8 mouse cellular contexts compared by ENCODE assay signal in the genomic region with DNA sequence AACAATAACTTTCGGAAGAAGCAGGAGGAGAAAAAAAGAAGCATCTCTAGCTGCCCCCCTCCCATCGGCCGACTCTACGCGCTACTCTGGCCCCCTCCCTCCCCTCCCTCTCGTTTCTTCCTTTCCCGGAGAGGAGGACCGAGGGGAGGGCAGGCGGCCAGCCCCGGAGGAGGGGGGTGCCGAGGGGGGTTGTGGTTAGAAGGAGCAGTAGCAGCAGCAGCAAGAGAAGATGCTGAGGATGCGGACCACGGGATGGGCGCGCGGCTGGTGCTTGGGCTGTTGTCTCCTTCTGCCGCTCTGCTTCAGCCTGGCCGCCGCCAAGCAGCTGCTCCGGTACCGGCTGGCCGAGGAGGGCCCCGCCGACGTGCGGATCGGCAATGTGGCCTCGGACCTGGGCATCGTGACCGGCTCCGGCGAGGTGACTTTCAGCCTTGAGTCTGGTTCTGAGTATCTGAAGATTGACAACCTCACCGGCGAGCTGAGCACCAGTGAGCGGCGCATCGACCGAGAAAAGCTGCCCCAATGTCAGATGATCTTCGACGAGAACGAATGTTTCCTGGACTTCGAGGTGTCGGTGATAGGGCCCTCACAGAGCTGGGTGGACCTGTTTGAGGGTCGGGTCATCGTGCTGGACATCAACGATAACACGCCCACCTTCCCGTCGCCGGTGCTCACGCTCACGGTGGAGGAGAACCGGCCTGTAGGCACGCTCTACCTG. TPM values are rescaled to one million over a fixed set of nuclear protein-coding genes. Genes with fewer than 3 reads are reported as not detected.
DNase-seq lines count a peak whose midpoint lies in the region; ATAC-seq and TF ChIP-seq lines count a peak whose summit lies in the region.

No protein-coding gene starts in this region.

- TF ChIP-seq POLR2A in myocyte (IDR thresholded peaks at IDR 0.05; ENCODE audit: insufficient read length, low read depth), result peak; percentile 53
- TF ChIP-seq POLR2A in thymus, adult 2 months (IDR thresholded peaks at IDR 0.05; ENCODE audit: control insufficient read depth, extremely low read depth, insufficient read depth, low read length, poor library complexity), result no peak

- H3K36me3 ChIP-seq in intestine, embryonic 14.5 days (ENCODE audit: control insufficient read depth, insufficient read depth, low read length), result no peaks in the 10 kb centered on the region
- H3K36me3 ChIP-seq in limb, embryonic 12.5 days, result no peaks in the 10 kb centered on the region
- H3K36me3 ChIP-seq in myocyte (ENCODE audit: control insufficient read depth, insufficient read depth), result no peaks in the 10 kb centered on the region
- no peaks in the 10 kb centered on the region for H3K36me3 ChIP-seq in thymus, adult 2 months (ENCODE audit: control insufficient read depth, insufficient read depth, low read length)

- DNase-seq in adrenal gland, adult 2 months, result peak; percentile 10
- no peak for DNase-seq in adrenal gland, adult 8-10 months
- peak; percentile 70 to 73 for DNase-seq in cerebellum, postnatal 14 days
- DNase-seq in gastrocnemius, adult 18-20 months (ENCODE audit: low spot score), result peak; percentile 25
- peak; percentile 82 for DNase-seq in intestine, embryonic 14.5 days (ENCODE audit: low spot score)
- DNase-seq in thymus, adult 2 months, result peak; percentile 8

- peak overlapping the region; percentile 50 for H3ac ChIP-seq in myocyte (ENCODE audit: control insufficient read depth, insufficient read length)

- H3K4me2 ChIP-seq in intestine, embryonic 14.5 days (ENCODE audit: low read length), result peak overlapping the region; percentile 95
- peak overlapping the region; percentile 91 for H3K4me2 ChIP-seq in limb, embryonic 12.5 days
- peak overlapping the region; percentile 83 for H3K4me2 ChIP-seq in myocyte (ENCODE audit: low read depth)

- peaks cover 17% of the 10 kb centered on the region for H3K4me1 ChIP-seq in intestine, embryonic 14.5 days (replicated peaks; ENCODE audit: control insufficient read depth, insufficient read depth, low read length)
- peaks cover 15% of the 10 kb centered on the region; the same call in 1 of the 2 replicates for H3K4me1 ChIP-seq in limb, embryonic 12.5 days (replicated peaks)
- peaks cover 45% of the 10 kb centered on the region for H3K4me1 ChIP-seq in thymus, adult 2 months (replicated peaks; ENCODE audit: control insufficient read depth, insufficient read depth, low read length)

- no peaks in the 10 kb centered on the region; the same call in 1 of the 2 replicates for H3K27me3 ChIP-seq in intestine, embryonic 14.5 days (replicated peaks; ENCODE audit: control insufficient read depth, insufficient read depth, low read length)
- peaks cover 28% of the 10 kb centered on the region for H3K27me3 ChIP-seq in limb, embryonic 12.5 days
- H3K27me3 ChIP-seq in myocyte (ENCODE audit: control insufficient read depth, insufficient read depth, insufficient read length), result no peaks in the 10 kb centered on the region
- peaks cover 16% of the 10 kb centered on the region for H3K27me3 ChIP-seq in thymus, adult 2 months (ENCODE audit: control insufficient read depth, insufficient read depth, low read length)

- H3K79me2 ChIP-seq in myocyte (ENCODE audit: control insufficient read depth, insufficient read depth), result peaks cover 43% of the 10 kb centered on the region

- peak overlapping the region; percentile 59 for H3K4me3 ChIP-seq in intestine, embryonic 14.5 days (ENCODE audit: low read depth, low read length)
- H3K4me3 ChIP-seq in limb, embryonic 12.5 days (replicated peaks), result peak overlapping the region; percentile 65
- peak overlapping the region; percentile 83 for H3K4me3 ChIP-seq in myocyte
- peak overlapping the region; percentile 57 for H3K4me3 ChIP-seq in thymus, adult 2 months (ENCODE audit: control insufficient read depth, insufficient read depth, low read length)

- no peak for TF ChIP-seq CTCF in thymus, adult 2 months (IDR thresholded peaks at IDR 0.05; ENCODE audit: borderline replicate concordance, control insufficient read depth, extremely low read depth, insufficient read depth, low read length, poor library complexity)

- no peak for ATAC-seq in intestine, embryonic 14.5 days (replicated peaks; ENCODE audit: low FRiP score, low TSS enrichment, low read depth)
- no peak for ATAC-seq in limb, embryonic 12.5 days (ENCODE audit: insufficient number of reproducible peaks, insufficient read depth, low FRiP score, low TSS enrichment, low read depth)

- no peaks in the 10 kb centered on the region for H3K9me3 ChIP-seq in intestine, embryonic 14.5 days (ENCODE audit: control insufficient read depth, low read length)
- no peaks in the 10 kb centered on the region for H3K9me3 ChIP-seq in limb, embryonic 12.5 days

- H3K27ac ChIP-seq in intestine, embryonic 14.5 days (ENCODE audit: low read depth), result peak overlapping the region; percentile 96
- H3K27ac ChIP-seq in limb, embryonic 12.5 days, result peak overlapping the region; percentile 7; the same call in 1 of the 2 replicates
- H3K27ac ChIP-seq in thymus, adult 2 months (ENCODE audit: control insufficient read depth, insufficient read depth, low read length), result no peak overlapping the region

- H3K9ac ChIP-seq in intestine, embryonic 14.5 days (ENCODE audit: low read length), result peak overlapping the region; percentile 67
- H3K9ac ChIP-seq in limb, embryonic 12.5 days (replicated peaks), result peak overlapping the region; percentile 73

- WGBS in intestine, embryonic 14.5 days, result 1% methylated on average over 51 of the region's 54 CpGs
- WGBS in limb, embryonic 12.5 days, result under 1% methylated on average over 53 of the region's 54 CpGs
- 2% methylated on average over 54 of the region's 54 CpGs for WGBS in thymus, adult 2 months

TF ChIP-seq in myocyte, 11 proteins besides CTCF, POLR2A, EP300 and RAD21:
- TF ChIP-seq TCF3 (IDR thresholded peaks at IDR 0.05; ENCODE audit: insufficient read length, low read depth), result no peak
- TF ChIP-seq E2F4 (IDR thresholded peaks at IDR 0.05; ENCODE audit: insufficient read depth), result no peak
- peak in 1 of 3 experiments; percentile 36 for TF ChIP-seq MYOG (IDR thresholded peaks at IDR 0.05; ENCODE audit: control insufficient read depth in 1 of 3, insufficient read depth in 1 of 3, insufficient read length in 2 of 3, low read depth in 2 of 3)
- peak in 2 of 3 experiments; percentile 2 to 45 for TF ChIP-seq MYOD1 (IDR thresholded peaks at IDR 0.05; ENCODE audit: control insufficient read depth in 1 of 3, insufficient read length in 2 of 3, low read depth in 2 of 3)
- no peak for TF ChIP-seq MAX (IDR thresholded peaks at IDR 0.05; ENCODE audit: low read depth)
- no peak for TF ChIP-seq USF1 (IDR thresholded peaks at IDR 0.05; ENCODE audit: low read depth)
- no peak for TF ChIP-seq POLR2AphosphoS2 (IDR thresholded peaks at IDR 0.05; ENCODE audit: insufficient read length, low read depth)
- TF ChIP-seq CEBPB (IDR thresholded peaks at IDR 0.05; ENCODE audit: insufficient read depth, poor library complexity, severe bottlenecking), result no peak
- no peak for TF ChIP-seq REST (IDR thresholded peaks at IDR 0.05; ENCODE audit: insufficient read depth, insufficient read length)
- TF ChIP-seq TCF12 (IDR thresholded peaks at IDR 0.05; ENCODE audit: insufficient read depth, poor library complexity, severe bottlenecking), result no peak
- TF ChIP-seq SRF (IDR thresholded peaks at IDR 0.05; ENCODE audit: control insufficient read depth, insufficient read length, low read depth), result no peak

RNA-seq across cellular contexts. Expression of a gene that starts 1.3 kb away (rescaled TPM):
- 1 to 10 TPM; 1.4 to 2.6 TPM for total RNA-seq in adrenal gland, adult 2 months (2021)
- polyA plus RNA-seq in adrenal gland, adult 2 months (2012; rRNA removed), result 1.1 and 1.8 TPM in 2 replicates
- 1 to 10 TPM; 1.6 to 3.4 (median 2.0) TPM for total RNA-seq in adrenal gland, adult 8-10 months (2022)
- 1 to 10 TPM; 2.5 to 3.7 TPM for total RNA-seq in gastrocnemius, adult 18-20 months (2021)
- polyA plus RNA-seq in intestine, embryonic 14.5 days (2014; fragmentation: Nextera tagmentation; extraction: Ambion mirVana), result 8.8 and 12.1 TPM in 2 replicates
- polyA plus RNA-seq in limb, embryonic 12.5 days (2016; fragmentation: Nextera tagmentation; extraction: Ambion mirVana), result 10.3 and 11.5 TPM in 2 replicates
- 16.0 TPM for polyA plus RNA-seq in myocyte (2012; fragmentation: generic; extraction: Trizol)
- polyA plus RNA-seq in thymus, adult 2 months (2012; rRNA removed), result 2.9 and 3.6 TPM in 2 replicates
